Mouse (Mus musculus): ENCODE results near the gene Mnt. TPM values are rescaled to one million over a fixed set of nuclear protein-coding genes. Genes with fewer than 3 reads are reported as not detected.

Mnt gene
- polyA plus RNA-seq, 1 experiment from 2014 or later = 9.7 TPM

GRCm38 (mm10) chr11:74822746-74823440 is 7.8 kb upstream of the Mnt start:
- Histone ChIP-seq H3K9me3 (no peaks in the 10 kb centered on the region), H3K27me3 (no peaks in the 10 kb centered on the region), H3K4me1 (replicated peaks) (no peaks in the 10 kb centered on the region), H3K4me2 (no peak overlapping the region), H3K27ac (replicated peaks) (no peak overlapping the region), H3K9ac (no peak overlapping the region), H3K36me3 (peaks cover 11% of the 10 kb centered on the region), H3K4me3 (no peak overlapping the region)
- ATAC-seq (ENCODE audit: low FRiP score, low read depth) = no peak
- 85% methylated on average over 7 of the region's 7 CpGs for WGBS

- Histone ChIP-seq H3K9me3 (no peaks in the 10 kb centered on the region), H3K4me1 (replicated peaks) (peaks cover 9% of the 10 kb centered on the region), H3K4me3 (no peak overlapping the region), H3K9ac (no peak overlapping the region), H3K27me3 (no peaks in the 10 kb centered on the region), H3K4me2 (no peak overlapping the region), H3K27ac (replicated peaks) (no peak overlapping the region), H3K36me3 (no peaks in the 10 kb centered on the region)
- no peak for ATAC-seq (ENCODE audit: low FRiP score, low read depth)
- WGBS = 66% methylated on average over 7 of the region's 7 CpGs
Measured at GRCm38 (mm10) chr11:74826151-74826550, 4.6 kb upstream of the Mnt start.

- Histone ChIP-seq H3K36me3 (no peaks in the 10 kb centered on the region), H3K27me3 (no peaks in the 10 kb centered on the region), H3K4me3 (no peak overlapping the region), H3K4me2 (no peak overlapping the region), H3K4me1 (replicated peaks) (peaks cover 9% of the 10 kb centered on the region), H3K9ac (no peak overlapping the region), H3K9me3 (no peaks in the 10 kb centered on the region), H3K27ac (replicated peaks) (no peak overlapping the region)
- 83% methylated on average over 5 of the region's 5 CpGs for WGBS
- ATAC-seq (ENCODE audit: low FRiP score, low read depth) = no peak
Measured at GRCm38 (mm10) chr11:74826702-74827101, 4.0 kb upstream of the Mnt start.

- H3K4me3 ChIP-seq = no peak overlapping the region
- H3K4me1 ChIP-seq (replicated peaks) = peaks cover 15% of the 10 kb centered on the region
- no peaks in the 10 kb centered on the region for H3K9me3 ChIP-seq
- no peak overlapping the region for H3K9ac ChIP-seq
- H3K36me3 ChIP-seq = no peaks in the 10 kb centered on the region
- ATAC-seq (ENCODE audit: low FRiP score, low read depth) = no peak
- H3K27me3 ChIP-seq = no peaks in the 10 kb centered on the region
- no peak overlapping the region for H3K4me2 ChIP-seq
- H3K27ac ChIP-seq (replicated peaks) = no peak overlapping the region
- WGBS = 80% methylated on average over 7 of the region's 7 CpGs
Measured at GRCm38 (mm10) chr11:74827791-74828403, 2.8 kb upstream of the Mnt start.

- Histone ChIP-seq H3K9ac (no peak overlapping the region), H3K9me3 (no peaks in the 10 kb centered on the region), H3K4me1 (replicated peaks) (peaks cover 20% of the 10 kb centered on the region), H3K36me3 (no peaks in the 10 kb centered on the region), H3K4me3 (no peak overlapping the region), H3K27ac (replicated peaks) (no peak overlapping the region), H3K27me3 (no peaks in the 10 kb centered on the region), H3K4me2 (no peak overlapping the region)
- no peak for ATAC-seq (ENCODE audit: low FRiP score, low read depth)
- 31% methylated on average over 2 of the region's 2 CpGs for WGBS
Measured at GRCm38 (mm10) chr11:74828404-74828931, 2.3 kb upstream of the Mnt start.

GRCm38 (mm10) chr11:74828965-74829550 is 1.7 kb upstream of the Mnt start:
- Histone ChIP-seq H3K27ac (replicated peaks) (peak overlapping the region; percentile 95), H3K9me3 (no peaks in the 10 kb centered on the region), H3K9ac (peak overlapping the region; percentile 25; the same call in 1 of the 2 replicates), H3K36me3 (no peaks in the 10 kb centered on the region), H3K4me1 (replicated peaks) (peaks cover 26% of the 10 kb centered on the region), H3K4me3 (peak overlapping the region; percentile 88), H3K27me3 (no peaks in the 10 kb centered on the region), H3K4me2 (peak overlapping the region; percentile 85)
- ATAC-seq (ENCODE audit: low FRiP score, low read depth) = no peak
- 14% methylated on average over 11 of the region's 11 CpGs for WGBS

- peak overlapping the region; percentile 88 for H3K4me3 ChIP-seq
- H3K9ac ChIP-seq = peak overlapping the region; percentile 25
- under 1% methylated on average over 20 of the region's 20 CpGs for WGBS
- H3K4me1 ChIP-seq (replicated peaks) = peaks cover 34% of the 10 kb centered on the region
- no peaks in the 10 kb centered on the region for H3K9me3 ChIP-seq
- H3K36me3 ChIP-seq = no peaks in the 10 kb centered on the region
- no peaks in the 10 kb centered on the region for H3K27me3 ChIP-seq
- H3K27ac ChIP-seq (replicated peaks) = peak overlapping the region; percentile 95
- H3K4me2 ChIP-seq = peak overlapping the region; percentile 85
- ATAC-seq (ENCODE audit: low FRiP score, low read depth) = peak; percentile 27
Measured at GRCm38 (mm10) chr11:74829812-74830211, 908 bp upstream of the Mnt start.

GRCm38 (mm10) chr11:74831191-74831605 is 478 bp downstream of the Mnt start:
- H3K36me3 ChIP-seq = no peaks in the 10 kb centered on the region
- no peaks in the 10 kb centered on the region for H3K9me3 ChIP-seq
- under 1% methylated on average over 35 of the region's 35 CpGs for WGBS
- peak overlapping the region; percentile 88 for H3K4me3 ChIP-seq
- H3K27me3 ChIP-seq = no peaks in the 10 kb centered on the region
- peak overlapping the region; percentile 93 for H3K9ac ChIP-seq
- ATAC-seq (ENCODE audit: low FRiP score, low read depth) = no peak
- H3K4me1 ChIP-seq (replicated peaks) = peaks cover 45% of the 10 kb centered on the region
- H3K27ac ChIP-seq (replicated peaks) = peak overlapping the region; percentile 95
- H3K4me2 ChIP-seq = peak overlapping the region; percentile 85

- H3K4me1 ChIP-seq (replicated peaks) = peaks cover 49% of the 10 kb centered on the region
- H3K4me3 ChIP-seq = peak overlapping the region; percentile 88
- peak overlapping the region; percentile 85 for H3K4me2 ChIP-seq
- WGBS = under 1% methylated on average over 59 of the region's 61 CpGs
- peak overlapping the region; percentile 93 for H3K9ac ChIP-seq
- H3K9me3 ChIP-seq = no peaks in the 10 kb centered on the region
- peak; percentile 76 for ATAC-seq (ENCODE audit: low FRiP score, low read depth)
- no peaks in the 10 kb centered on the region for H3K27me3 ChIP-seq
- H3K36me3 ChIP-seq = no peaks in the 10 kb centered on the region
- H3K27ac ChIP-seq (replicated peaks) = peak overlapping the region; percentile 95
Measured at GRCm38 (mm10) chr11:74831606-74832451, 1.1 kb downstream of the Mnt start.

- Histone ChIP-seq H3K27ac (replicated peaks) (peak overlapping the region; percentile 95), H3K4me3 (peak overlapping the region; percentile 88), H3K9me3 (no peaks in the 10 kb centered on the region), H3K36me3 (no peaks in the 10 kb centered on the region), H3K27me3 (no peaks in the 10 kb centered on the region), H3K4me2 (peak overlapping the region; percentile 85), H3K4me1 (replicated peaks) (peaks cover 57% of the 10 kb centered on the region), H3K9ac (peak overlapping the region; percentile 93)
- ATAC-seq (ENCODE audit: low FRiP score, low read depth) = no peak
- WGBS = under 1% methylated on average over 25 of the region's 26 CpGs
Measured at GRCm38 (mm10) chr11:74832503-74833143, 1.9 kb downstream of the Mnt start.

Measured in hindbrain, embryonic 15.5 days (tissue).